Mouse (Mus musculus): ENCODE data around the gene Dusp2. TPM values are rescaled to one million over a fixed set of nuclear protein-coding genes. Genes with fewer than 3 reads are reported as not detected.
A peak's percentile ranks its signal among the peaks of the same experiment; 100 is the strongest.

The Dusp2 gene
- total RNA-seq, 2 experiments from 2014 or later, result 0.34 to 5.6 TPM

DNA sequence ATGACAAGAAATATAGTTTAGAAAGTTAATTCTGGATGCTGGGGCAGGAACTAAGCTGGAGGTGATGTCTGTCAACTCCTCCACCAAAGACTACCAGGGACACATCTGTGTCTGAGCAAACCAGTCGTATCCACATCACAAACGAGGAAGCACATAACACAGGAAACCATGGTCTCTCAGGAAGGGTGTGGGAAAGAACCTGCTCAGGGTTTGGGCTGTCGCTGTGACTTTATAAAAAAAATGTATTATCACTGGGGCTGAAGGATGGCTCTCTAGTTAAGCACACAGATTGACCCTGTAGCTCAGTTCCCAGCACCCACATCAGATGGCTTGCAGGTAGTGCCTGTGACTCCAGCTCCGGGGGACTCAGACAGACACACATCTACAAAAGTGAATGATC lies 16.9 kb upstream of the Dusp2 start:
- ATAC-seq (replicated peaks; ENCODE audit: low FRiP score, poor library complexity, severe bottlenecking), result no peak

DNA sequence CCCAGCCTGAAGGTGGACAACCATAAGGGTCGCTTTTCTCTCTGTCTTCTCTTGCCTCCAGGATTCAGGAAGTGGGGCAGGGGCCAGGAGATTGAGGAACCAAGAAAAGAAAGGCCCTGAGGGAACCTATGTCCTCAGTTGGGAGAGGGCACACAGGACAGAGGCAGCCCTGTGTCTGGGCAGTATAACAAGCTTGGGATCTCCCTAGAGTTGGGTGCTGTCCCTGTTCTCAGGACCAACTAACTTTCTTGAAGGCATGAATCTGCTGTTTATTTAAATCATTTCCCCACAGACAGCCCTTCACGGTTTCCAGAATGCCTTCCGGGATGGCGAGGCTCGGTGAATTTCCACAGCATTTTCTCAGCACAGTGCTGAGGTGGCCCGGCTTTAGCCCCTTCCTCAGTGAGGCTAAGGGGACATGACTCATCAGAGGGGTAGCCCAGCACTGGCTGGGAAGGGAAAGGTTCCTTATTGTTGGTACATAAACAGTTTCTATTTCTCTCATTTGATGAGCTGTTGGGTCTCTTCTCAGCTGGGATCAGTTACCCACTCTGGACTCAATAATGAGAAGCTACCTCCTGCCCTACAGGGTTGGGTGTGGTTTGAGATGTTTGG lies 13.2 kb upstream of the Dusp2 start:
- ATAC-seq (replicated peaks; ENCODE audit: low FRiP score, poor library complexity, severe bottlenecking), result no peak

DNA sequence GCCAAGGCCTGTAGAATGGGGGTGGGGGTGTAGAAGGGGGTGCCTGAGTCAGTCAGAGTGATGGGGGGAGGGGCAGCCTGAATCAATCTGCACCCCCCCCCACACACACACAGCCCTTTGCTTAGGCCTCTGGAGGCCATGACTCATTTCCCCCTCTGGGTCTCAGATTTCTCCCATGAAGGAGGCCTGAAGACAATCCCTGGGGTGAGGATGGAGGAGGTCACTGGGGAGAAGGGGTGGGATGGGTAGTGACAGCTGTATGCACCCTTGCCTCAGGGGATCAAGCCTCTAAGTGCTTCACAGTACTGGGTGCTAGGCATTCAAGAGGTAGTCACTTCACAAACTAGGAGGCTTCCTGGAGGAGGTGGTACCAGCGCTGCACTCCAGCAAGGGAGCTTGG lies 12.3 kb upstream of the Dusp2 start:
- ATAC-seq (replicated peaks; ENCODE audit: low FRiP score, poor library complexity, severe bottlenecking), result no peak

DNA sequence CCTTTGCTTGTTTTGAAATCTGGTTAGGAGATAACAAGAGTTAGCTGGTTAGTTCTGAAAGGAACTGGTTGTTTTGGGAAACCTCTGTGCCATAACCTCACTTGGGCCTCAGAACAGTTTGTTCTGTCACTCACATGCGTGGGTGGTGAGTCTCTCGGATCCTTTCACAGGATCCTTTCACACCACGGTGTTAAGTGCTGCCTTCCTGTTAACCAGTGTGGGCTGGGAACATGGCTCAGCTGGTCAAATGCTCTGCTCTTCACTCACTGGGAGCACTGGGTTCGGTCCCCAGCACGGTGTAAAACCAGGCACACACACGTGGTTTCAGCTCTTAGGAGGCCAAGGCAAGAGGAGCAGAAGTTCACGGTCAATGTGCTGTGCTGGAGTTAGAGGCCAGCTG lies 11.5 kb upstream of the Dusp2 start:
- ATAC-seq (replicated peaks; ENCODE audit: low FRiP score, poor library complexity, severe bottlenecking), result no peak

DNA sequence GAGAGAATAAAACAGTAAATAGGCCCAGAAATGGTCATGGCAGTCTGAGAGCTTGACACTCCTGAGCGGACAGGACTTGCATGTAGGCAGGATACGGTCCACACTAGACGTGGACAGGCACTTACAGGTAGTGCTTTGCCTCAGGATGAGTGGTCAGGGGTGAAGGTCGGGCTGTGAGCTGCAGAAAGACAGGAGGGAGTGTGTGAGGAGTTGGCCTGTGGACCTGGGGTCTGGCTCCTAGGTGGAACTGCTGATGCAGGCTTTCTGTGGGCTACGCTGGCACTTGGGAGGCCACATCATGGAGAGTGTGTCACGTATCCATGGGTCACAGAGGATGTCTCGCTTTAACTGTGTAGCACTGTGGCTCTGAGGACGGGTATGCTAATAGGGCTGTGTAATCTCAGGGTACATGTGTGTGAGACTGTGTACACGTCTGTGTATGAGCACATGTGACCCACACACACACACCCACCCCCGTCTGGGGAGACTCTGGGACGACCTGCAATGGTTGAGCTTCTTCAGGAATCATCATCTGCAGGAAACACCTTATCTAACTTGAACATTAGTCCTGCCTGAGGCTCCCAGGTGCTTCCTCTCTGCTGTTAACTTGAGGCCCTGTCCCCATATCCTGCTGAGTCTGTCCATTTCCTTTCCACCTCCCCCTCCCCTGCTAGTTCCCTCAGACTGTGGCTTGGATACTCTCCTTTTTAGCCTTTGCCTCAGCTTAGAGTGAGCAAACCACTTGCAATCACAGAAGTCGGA lies 7.7 kb upstream of the Dusp2 start:
- no peak for ATAC-seq (replicated peaks; ENCODE audit: low FRiP score, poor library complexity, severe bottlenecking)

DNA sequence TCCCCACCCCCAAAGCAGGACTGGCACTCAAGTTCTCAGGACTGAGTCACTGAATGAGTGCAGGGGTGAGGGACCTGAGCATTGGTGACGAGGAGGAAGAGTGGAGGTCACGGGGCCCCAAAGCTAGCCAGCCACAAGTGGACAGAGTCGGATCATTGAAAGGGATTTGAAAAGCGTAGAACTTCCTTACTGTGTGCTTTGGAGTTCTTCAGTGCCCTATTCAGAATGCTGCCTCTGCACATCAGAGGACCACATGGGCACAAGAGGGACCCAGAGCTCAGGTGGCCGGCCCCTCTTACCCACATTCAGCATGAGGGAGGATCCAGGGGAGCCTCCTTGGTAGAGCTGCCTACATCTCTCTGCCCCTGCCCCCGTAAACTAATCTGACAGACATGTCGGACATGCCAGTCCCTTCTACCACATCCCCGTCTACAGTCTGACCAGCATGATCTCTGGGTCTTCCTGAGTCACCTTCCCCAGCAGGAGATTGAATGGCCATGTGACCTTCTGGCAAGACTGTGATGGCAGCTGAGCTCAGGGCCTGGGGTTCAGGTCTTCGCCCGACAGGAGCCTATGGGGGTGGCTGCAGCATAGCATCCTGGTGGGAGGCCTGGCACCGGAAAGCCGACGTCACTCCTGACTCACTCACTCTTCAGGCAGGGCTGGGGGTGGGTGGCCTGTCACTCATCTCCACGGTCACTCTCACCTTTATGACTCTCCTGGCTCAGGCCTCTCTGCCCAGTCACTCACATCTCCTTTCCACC lies 3.0 kb upstream of the Dusp2 start:
- no peak for ATAC-seq (replicated peaks; ENCODE audit: low FRiP score, poor library complexity, severe bottlenecking)

DNA sequence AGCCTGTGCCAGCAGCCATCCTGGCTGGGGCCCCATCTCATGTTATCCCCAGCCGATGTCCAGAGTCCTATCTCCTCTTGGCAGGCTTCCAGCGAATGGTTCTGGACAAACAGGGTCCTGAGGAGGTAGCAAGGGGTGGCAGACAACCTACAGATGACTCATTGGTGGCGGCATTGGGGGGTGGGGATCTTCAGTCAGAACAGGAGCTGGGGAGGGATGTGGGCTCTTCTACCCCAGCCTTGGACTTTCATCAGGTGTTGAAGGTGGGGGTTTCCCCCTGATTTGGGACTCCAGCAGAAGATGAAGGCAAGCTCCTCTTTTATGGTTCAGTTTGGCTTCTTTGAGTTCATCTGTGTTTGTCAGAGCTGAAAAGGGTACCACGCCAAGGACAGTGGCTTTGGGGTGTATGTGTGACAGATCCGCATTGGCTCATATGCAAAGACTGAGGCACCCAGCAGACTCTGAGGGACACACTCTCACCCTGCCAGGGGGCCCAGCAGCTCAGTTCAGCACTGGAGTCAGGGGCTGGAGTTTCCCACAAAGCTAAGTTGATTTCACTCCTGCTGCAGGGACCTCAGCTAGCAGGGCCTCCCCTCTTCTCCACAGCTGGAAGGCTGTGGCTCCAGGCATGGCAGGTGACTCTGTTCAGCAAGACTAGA lies 1.9 kb upstream of the Dusp2 start:
- no peak for ATAC-seq (replicated peaks; ENCODE audit: low FRiP score, poor library complexity, severe bottlenecking)

DNA sequence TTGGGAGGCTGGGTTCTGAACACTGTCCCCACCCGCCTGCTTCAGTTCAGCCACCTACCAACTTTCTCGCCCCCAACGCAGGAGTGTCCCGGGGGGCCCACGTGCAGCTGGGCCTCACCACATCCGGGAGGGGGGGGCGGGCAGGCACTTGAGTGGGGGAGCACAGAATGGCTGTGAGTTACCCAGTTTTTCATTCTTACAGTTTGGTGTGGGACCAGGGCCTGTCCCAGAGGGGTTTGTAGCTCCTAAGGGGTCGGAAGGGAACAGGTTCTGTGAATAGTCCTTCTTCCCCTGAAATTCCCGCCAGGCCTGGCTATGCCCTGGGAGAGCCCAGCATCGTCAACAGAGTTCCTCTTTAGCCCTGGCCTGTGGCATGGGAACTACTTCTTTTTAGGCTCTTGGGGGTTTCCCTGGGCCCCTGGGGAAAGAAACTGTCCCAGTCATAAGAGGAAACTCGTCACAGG lies 849 bp upstream of the Dusp2 start:
- ATAC-seq (replicated peaks; ENCODE audit: low FRiP score, poor library complexity, severe bottlenecking), result no peak

DNA sequence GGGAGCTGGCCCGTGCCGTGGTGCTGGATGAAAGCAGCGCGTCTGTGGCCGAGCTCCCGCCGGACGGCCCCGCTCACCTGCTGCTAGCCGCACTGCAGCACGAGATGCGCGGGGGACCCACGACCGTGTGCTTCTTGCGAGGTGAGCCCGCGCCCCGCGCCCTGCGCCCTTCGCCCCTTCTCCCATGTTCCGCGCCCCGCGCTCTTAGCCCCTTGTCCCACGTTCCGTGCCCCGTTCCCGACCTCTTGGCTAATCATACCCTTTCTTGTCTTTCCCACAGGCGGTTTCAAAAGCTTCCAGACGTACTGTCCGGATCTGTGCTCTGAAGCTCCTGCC lies 506 bp downstream of the Dusp2 start:
- no peak for ATAC-seq (replicated peaks; ENCODE audit: low FRiP score, poor library complexity, severe bottlenecking)

DNA sequence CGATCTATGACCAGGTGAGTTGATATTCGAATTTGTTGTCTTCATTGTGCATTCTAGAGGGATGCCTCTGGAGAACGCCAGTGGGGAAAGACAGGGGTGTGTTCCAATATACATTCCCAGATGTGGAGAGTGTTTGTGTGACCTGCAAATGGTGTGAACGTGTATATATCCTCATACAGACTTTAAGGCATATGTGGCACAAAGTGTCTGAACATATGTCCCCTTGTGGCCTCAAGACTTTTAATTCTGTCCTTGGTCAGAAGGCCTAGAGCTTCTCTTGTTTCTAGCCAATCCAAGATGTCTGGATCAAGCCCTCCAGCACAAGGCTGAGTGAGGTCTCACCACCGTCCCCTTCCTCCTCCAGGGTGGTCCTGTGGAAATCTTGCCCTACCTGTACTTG lies 926 bp downstream of the Dusp2 start:
- no peak for ATAC-seq (replicated peaks; ENCODE audit: low FRiP score, poor library complexity, severe bottlenecking)

DNA sequence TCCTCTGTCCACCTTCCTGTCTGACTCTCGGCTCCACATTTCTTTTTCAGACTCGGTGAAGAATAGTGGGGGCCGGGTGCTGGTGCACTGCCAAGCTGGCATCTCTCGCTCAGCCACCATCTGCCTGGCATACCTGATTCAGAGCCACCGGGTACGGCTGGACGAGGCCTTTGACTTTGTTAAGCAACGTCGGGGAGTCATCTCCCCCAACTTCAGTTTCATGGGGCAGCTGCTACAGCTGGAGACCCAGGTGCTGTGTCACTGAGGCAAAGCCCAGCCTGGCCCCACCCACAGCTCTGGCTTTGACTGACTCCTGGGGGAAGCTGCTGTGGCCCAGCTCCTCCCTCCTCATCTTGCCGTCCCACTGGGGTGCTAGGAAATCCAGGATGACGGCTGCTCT lies 1.6 kb downstream of the Dusp2 start:
- ATAC-seq (replicated peaks; ENCODE audit: low FRiP score, poor library complexity, severe bottlenecking), result no peak

DNA sequence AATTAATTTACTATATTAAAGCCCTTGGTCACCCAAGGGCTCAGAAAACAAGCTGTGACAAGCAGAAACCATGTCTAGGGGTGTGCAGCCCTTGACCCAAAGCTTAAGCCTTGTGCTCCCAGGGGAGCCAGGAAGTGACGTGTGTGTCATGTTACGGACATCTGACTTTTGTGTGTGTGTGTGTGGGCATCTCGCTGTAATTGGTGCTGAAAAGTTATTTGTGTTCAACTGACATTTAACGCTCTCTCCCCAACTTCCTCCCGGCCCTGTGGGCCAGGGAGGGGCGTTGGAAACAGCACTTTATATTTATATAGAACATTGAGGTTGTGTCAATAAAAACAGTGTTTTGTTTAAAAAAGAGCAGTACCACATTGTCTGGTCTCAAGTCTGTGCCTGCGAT lies 2.1 kb downstream of the Dusp2 start:
- ATAC-seq (replicated peaks; ENCODE audit: low FRiP score, poor library complexity, severe bottlenecking), result no peak

DNA sequence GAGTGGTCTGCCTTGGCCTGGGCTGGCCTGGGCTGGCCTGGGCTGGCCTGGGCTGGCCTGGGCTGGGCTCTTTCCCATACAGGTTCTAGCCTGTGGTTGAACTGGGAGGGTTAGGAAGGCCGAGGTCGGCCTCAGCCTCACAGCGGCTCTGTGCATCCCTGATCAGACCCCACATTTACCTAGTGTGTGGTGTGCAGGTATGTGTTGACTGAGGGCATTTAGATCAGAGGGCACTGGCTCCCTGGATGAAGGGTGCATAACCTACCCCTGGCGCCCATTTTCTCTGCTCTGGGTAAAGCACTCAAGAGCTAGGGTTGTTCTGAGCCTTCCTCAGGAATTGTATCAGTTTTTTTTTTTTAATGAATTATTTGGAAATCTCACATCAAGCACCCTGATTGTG lies 2.5 kb downstream of the Dusp2 start, which contains the start of gene Astl:
Gene Astl, plus strand, starts transcription at position 224 of the 400 bp plus-strand sequence.
- no peak for ATAC-seq (replicated peaks; ENCODE audit: low FRiP score, poor library complexity, severe bottlenecking)

DNA sequence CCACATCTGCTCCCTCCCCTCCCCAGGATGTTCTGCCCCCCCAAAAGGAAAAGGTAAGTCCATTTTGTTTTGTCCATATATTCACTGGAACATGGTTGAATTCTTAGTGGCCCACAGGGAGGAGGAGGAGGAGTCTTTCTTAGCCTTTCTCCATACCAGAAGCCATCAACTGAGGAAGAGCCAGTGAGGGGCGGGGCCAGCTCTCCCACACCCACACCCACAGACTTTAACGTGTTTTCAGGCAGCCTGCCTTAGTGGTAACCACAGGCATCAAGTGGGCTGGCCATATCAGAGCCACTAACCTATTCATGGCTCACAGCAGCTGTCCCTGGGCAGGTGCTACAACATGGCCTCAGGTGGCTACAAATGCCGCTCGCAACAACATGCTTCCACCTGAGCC lies 2.9 kb downstream of the Dusp2 start:
- ATAC-seq (replicated peaks; ENCODE audit: low FRiP score, poor library complexity, severe bottlenecking), result no peak

DNA sequence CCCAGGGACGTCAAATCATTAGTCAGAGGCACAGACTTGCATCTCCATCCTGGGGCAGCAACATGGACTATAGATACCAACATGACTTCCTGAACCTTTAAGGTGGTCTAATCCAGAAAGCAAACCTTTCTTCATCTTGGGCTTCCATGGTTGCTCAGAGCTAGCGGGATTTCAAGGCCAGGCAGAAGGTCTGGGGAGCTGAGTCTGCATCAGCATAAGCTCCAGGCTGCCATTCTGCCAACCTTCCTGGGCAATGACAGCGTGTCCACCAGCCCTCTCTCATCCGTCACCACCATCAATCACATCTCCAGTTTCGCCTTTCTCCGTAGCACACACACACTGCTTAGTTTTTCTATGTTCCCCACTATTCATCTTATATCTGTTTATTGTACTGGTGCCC lies 3.3 kb downstream of the Dusp2 start:
- no peak for ATAC-seq (replicated peaks; ENCODE audit: low FRiP score, poor library complexity, severe bottlenecking)

DNA sequence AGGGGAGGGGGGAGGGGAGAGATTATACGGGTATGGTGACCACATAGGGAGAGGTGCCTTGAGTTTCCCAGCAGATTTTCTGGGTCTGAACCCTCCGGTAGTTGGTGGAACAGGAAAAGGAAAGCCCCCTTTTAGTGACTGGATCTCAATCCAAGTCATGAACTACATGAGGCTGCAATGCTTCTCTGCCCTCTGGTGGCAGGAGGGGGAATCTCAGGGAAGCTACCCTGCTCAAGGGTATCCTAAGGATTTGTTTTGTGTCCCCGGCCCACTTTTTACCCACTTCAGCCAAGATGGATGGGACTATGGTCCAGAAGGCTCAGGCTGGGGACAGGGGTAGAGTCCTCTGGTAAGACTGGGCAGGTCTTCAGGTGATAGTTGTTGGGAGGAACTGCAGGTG lies 5.2 kb downstream of the Dusp2 start:
- peak; percentile 51; the same call in 1 of the 2 replicates for ATAC-seq (replicated peaks; ENCODE audit: low FRiP score, poor library complexity, severe bottlenecking)

DNA sequence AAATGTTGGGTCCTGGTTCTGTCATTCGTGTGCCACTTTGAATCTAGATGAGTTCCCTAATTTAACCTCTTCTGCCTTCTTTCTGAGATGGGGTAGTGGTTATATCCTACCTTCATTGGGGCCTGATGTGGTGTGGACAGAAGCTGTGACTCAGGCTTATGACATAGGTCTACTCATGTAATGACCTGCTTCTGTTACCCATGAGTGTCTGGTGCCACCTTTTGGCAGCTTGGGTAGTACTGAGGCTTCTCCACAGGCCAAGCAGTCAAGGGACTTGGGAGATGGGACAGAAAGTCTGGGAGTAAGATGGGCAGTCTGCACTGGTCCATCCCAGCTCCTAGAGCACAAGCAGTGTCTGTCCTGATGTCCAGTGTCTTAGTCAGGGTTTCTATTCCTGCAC lies 10.4 kb downstream of the Dusp2 start:
- ATAC-seq (replicated peaks; ENCODE audit: low FRiP score, poor library complexity, severe bottlenecking), result no peak

DNA sequence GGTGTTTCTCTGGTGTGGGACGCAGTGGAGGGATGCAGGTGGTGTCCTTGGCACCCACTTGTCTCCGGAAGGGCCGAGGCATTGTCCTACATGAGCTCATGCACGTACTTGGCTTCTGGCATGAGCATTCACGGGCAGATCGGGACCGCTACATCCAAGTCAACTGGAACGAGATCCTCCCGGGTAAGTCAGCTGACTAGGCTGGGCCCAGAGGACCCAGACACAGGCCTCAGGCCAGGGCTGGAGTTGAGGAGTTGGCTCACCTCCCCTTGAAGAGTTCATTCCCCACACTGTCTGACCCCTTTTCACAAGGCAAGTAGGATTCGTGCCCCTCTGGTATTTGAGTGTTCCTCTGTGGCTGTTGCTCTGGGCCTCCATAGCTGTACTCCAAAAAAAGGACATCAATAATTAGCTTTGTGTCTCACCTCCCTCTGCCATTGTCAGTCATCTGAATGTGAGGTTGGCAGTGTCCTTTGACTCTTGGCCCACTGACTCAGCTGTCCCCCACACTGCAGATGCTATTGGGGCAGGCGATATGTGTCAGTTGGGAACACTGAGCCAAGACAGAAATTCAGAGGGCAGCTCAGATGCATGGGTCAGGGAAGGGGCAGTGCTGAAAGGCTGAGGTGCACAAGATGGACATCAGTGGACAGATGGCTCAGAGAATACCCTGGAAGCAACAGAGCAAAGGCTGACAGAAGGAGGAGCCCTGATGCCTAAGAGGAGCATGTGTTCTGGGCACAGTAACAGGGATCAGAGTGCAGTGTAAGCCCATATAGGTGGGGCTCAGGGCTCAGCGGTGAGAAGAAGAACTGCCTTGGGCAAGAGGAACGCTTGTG lies 11.4 kb downstream of the Dusp2 start:
- no peak for ATAC-seq (replicated peaks; ENCODE audit: low FRiP score, poor library complexity, severe bottlenecking)

DNA sequence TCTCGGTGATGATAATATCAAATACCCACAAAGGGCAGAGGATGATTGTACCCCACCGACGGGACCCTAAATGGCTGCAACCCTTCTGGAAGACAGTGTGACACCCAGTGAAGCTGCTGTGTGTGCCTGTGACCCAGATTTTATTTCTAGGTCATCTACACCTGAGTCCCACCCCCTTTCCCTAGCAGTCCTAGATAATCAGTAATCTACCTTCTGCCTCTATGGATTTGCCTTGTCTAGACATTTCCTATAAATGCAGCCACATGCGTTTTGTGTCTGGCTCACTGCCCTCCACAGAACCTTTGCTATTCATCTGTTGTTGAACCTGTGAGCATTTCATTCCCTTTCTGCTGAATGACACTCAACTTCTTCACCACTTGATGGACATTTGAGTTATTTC lies 17.9 kb downstream of the Dusp2 start:
- no peak for ATAC-seq (replicated peaks; ENCODE audit: low FRiP score, poor library complexity, severe bottlenecking)

Measured in erythroblast, adult 5-6 weeks (primary cell).